Mouse (Mus musculus): Measurements from ENCODE around the gene Pou6f1. TPM values are rescaled to one million over a fixed set of nuclear protein-coding genes. Genes with fewer than 3 reads are reported as not detected.
"Not testable (repeated sequence)": the region's sequence is repeated elsewhere in the genome, so short reads cannot be mapped to it uniquely, and the experiment has no call there.

Pou6f1 gene
- polyA plus RNA-seq, 1 experiment from 2014 or later: 4.3 TPM

GRCm38 (mm10) chr15:100541001-100541400, 58.8 kb downstream of the Pou6f1 start:
- H3K27me3 ChIP-seq; ATAC-seq (ENCODE audit: borderline replicate concordance, extremely low read depth, low FRiP score, low TSS enrichment); H3K9me3 ChIP-seq; H3K4me2 ChIP-seq; H3K4me3 ChIP-seq; H3K27ac ChIP-seq; H3K4me1 ChIP-seq; H3K9ac ChIP-seq; H3K36me3 ChIP-seq: not testable (repeated sequence)
- 66% methylated on average over 1 of the region's 1 CpGs for WGBS

- no peaks in the 10 kb centered on the region for H3K27me3 ChIP-seq
- H3K36me3 ChIP-seq: 0 out of 2 replicates have a peak, but pooled peaks cover 2% of the 10 kb centered on the region
- no peak overlapping the region for H3K9ac ChIP-seq
- H3K27ac ChIP-seq: no peak overlapping the region
- no peak for ATAC-seq (ENCODE audit: borderline replicate concordance, extremely low read depth, low FRiP score, low TSS enrichment)
- H3K4me3 ChIP-seq: no peak overlapping the region
- WGBS: 90% methylated on average over 9 of the region's 9 CpGs
- no peaks in the 10 kb centered on the region for H3K4me1 ChIP-seq
- no peak overlapping the region for H3K4me2 ChIP-seq
- no peaks in the 10 kb centered on the region for H3K9me3 ChIP-seq
These were observed 60.4 kb downstream of the Pou6f1 start for GRCm38 (mm10) chr15:100539411-100539810.

GRCm38 (mm10) chr15:100537913-100538312, 61.9 kb downstream of the Pou6f1 start:
- no peaks in the 10 kb centered on the region for H3K36me3 ChIP-seq
- no peaks in the 10 kb centered on the region for H3K9me3 ChIP-seq
- H3K27ac ChIP-seq: no peak overlapping the region
- no peaks in the 10 kb centered on the region for H3K4me1 ChIP-seq
- WGBS: 85% methylated on average over 6 of the region's 6 CpGs
- no peak overlapping the region for H3K4me3 ChIP-seq
- H3K27me3 ChIP-seq: no peaks in the 10 kb centered on the region
- no peak overlapping the region for H3K4me2 ChIP-seq
- no peak for ATAC-seq (ENCODE audit: borderline replicate concordance, extremely low read depth, low FRiP score, low TSS enrichment)
- no peak overlapping the region for H3K9ac ChIP-seq

DNA sequence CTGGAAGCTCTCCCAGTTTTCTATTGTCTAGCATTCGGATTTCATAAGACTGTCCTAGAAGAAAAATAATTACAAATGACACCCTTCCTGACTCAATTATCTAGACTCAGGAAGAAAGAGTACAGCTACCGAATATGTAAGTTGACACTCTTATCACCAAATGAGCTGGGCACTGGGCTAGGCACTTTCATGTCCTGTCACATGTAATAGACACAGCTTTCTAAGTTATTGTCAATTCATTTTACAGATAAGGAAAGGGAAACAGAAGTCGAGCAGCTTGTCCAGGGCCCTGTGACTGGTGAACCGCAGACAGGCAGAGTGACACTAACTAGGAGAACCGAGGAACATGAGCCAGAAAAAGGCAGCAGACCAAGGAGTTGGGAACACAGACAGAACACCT, 71.9 kb downstream of the Pou6f1 start:
- Histone ChIP-seq H3K9me3 (no peaks in the 10 kb centered on the region), H3K36me3 (peaks cover 8% of the 10 kb centered on the region; the same call in 1 of the 2 replicates), H3K4me2 (no peak overlapping the region), H3K27me3 (no peaks in the 10 kb centered on the region), H3K4me3 (no peak overlapping the region), H3K4me1 (no peaks in the 10 kb centered on the region), H3K9ac (no peak overlapping the region), H3K27ac (no peak overlapping the region)
- WGBS: 54% methylated on average over 5 of the region's 5 CpGs
- ATAC-seq (ENCODE audit: borderline replicate concordance, extremely low read depth, low FRiP score, low TSS enrichment): no peak

DNA sequence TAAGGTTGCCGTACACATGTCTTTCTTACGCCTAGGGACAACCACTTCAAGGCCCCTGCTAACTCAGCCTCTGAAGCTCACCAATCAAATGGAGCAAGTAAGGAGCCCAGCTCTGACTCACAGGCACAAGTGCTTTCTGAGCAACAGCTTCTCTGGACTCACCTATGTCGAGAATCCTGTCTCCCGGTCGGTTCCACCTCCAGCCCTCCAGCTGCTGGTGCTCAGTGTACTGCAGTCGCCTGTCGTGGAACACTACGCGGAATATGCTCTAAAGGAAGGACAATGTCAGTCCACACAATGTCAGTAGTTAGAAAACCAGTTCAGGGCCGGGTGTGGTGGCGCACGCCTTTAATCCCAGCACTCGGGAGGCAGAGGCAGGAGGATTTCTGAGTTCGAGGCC, 74.4 kb downstream of the Pou6f1 start:
- no peak overlapping the region for H3K27ac ChIP-seq
- H3K9me3 ChIP-seq: no peaks in the 10 kb centered on the region
- H3K4me1 ChIP-seq: no peaks in the 10 kb centered on the region
- H3K9ac ChIP-seq: no peak overlapping the region
- H3K36me3 ChIP-seq: peaks cover 11% of the 10 kb centered on the region; the same call in 1 of the 2 replicates
- no peak overlapping the region for H3K4me3 ChIP-seq
- 92% methylated on average over 14 of the region's 14 CpGs for WGBS
- H3K27me3 ChIP-seq: no peaks in the 10 kb centered on the region
- no peak for ATAC-seq (ENCODE audit: borderline replicate concordance, extremely low read depth, low FRiP score, low TSS enrichment)
- no peak overlapping the region for H3K4me2 ChIP-seq

Small RNAs within 50 kb of the gene (microRNA-seq; reads per million reads assigned to microRNA genes)
- not detected for gene Mir6961

Other genes starting within 250 kb of the Pou6f1 start
- gene Methig1, start 246.8 kb downstream of the Pou6f1 start, polyA plus RNA-seq (2015; fragmentation: Nextera tagmentation; extraction: Ambion mirVana): 0.10 TPM in 1 of 2 replicates, not detected in the other
- not detected in 2 replicates for gene Mettl7a2, start 246.8 kb downstream of the Pou6f1 start, polyA plus RNA-seq (2015; fragmentation: Nextera tagmentation; extraction: Ambion mirVana)
- not detected in 2 replicates for gene Higd1c, start 235.4 kb downstream of the Pou6f1 start, polyA plus RNA-seq (2015; fragmentation: Nextera tagmentation; extraction: Ambion mirVana)
- gene Gm5475, start 177.8 kb downstream of the Pou6f1 start, polyA plus RNA-seq (2015; fragmentation: Nextera tagmentation; extraction: Ambion mirVana): 0.06 and 0.09 TPM in 2 replicates
- 20.3 and 26.0 TPM in 2 replicates for gene Slc11a2, start 174.9 kb downstream of the Pou6f1 start, polyA plus RNA-seq (2015; fragmentation: Nextera tagmentation; extraction: Ambion mirVana)
- gene Letmd1, start 131.0 kb downstream of the Pou6f1 start, polyA plus RNA-seq (2015; fragmentation: Nextera tagmentation; extraction: Ambion mirVana): 19.5 and 21.5 TPM in 2 replicates
- gene Csrnp2, start 104.5 kb downstream of the Pou6f1 start, polyA plus RNA-seq (2015; fragmentation: Nextera tagmentation; extraction: Ambion mirVana): 12.5 and 12.7 TPM in 2 replicates
- gene Tfcp2, start 48.0 kb downstream of the Pou6f1 start, polyA plus RNA-seq (2015; fragmentation: Nextera tagmentation; extraction: Ambion mirVana): 24.1 and 27.3 TPM in 2 replicates
- gene Dazap2, start 15.4 kb upstream of the Pou6f1 start, polyA plus RNA-seq (2015; fragmentation: Nextera tagmentation; extraction: Ambion mirVana): 208 and 209 TPM in 2 replicates
- 14.4 and 15.2 TPM in 2 replicates for gene Smagp, start 37.0 kb upstream of the Pou6f1 start, polyA plus RNA-seq (2015; fragmentation: Nextera tagmentation; extraction: Ambion mirVana)
- gene Bin2, start 69.6 kb upstream of the Pou6f1 start, polyA plus RNA-seq (2015; fragmentation: Nextera tagmentation; extraction: Ambion mirVana): 3.8 and 7.3 TPM in 2 replicates
- gene Cela1, start 87.9 kb upstream of the Pou6f1 start, polyA plus RNA-seq (2015; fragmentation: Nextera tagmentation; extraction: Ambion mirVana): 2.5 and 2.9 TPM in 2 replicates
- 0.53 and 0.61 TPM in 2 replicates for gene Galnt6, start 129.4 kb upstream of the Pou6f1 start, polyA plus RNA-seq (2015; fragmentation: Nextera tagmentation; extraction: Ambion mirVana)
- 2.0 and 2.1 TPM in 2 replicates for gene Slc4a8, start 161.8 kb upstream of the Pou6f1 start, polyA plus RNA-seq (2015; fragmentation: Nextera tagmentation; extraction: Ambion mirVana)